Mouse (Mus musculus) kidney, embryonic 14.5 days (tissue): ENCODE measurements around the gene Lrrc3b. TPM values are rescaled to one million over a fixed set of nuclear protein-coding genes. Genes with fewer than 3 reads are reported as not detected.

Experiments used
- ATAC-seq: fragments of 200-750 bp; cut with Nextera tagmentation; 2 replicates; pipeline ENCODE4 v1.8.0; 2017; ENCODE audit warnings: moderate number of reproducible peaks, mild to moderate bottlenecking, moderate TSS enrichment, moderate library complexity; ENCODE audit not compliant: low FRiP score, low TSS enrichment
- H3K27ac ChIP-seq: fragments of 300-500 bp; sonication (generic); 2 replicates; pipeline ENCODE4 v1.5.1; 2014; ENCODE audit warnings: low read depth, mild to moderate bottlenecking, low read length, moderate library complexity, mixed read lengths
- H3K27me3 ChIP-seq: fragments of 300-500 bp; sonication (generic); 2 replicates; pipeline ENCODE4 v1.6.1; 2014; ENCODE audit warnings: mild to moderate bottlenecking, low read length; ENCODE audit not compliant: control insufficient read depth, insufficient read depth
- H3K36me3 ChIP-seq: fragments of 300-500 bp; sonication (generic); 2 replicates; pipeline ENCODE4 v1.6.1; 2014; ENCODE audit warnings: low read length, mixed read lengths; ENCODE audit not compliant: control insufficient read depth, insufficient read depth
- H3K4me1 ChIP-seq: fragments of 300-500 bp; sonication (generic); 2 replicates; pipeline ENCODE4 v1.6.1; 2014; ENCODE audit warnings: low read length, mixed read lengths; ENCODE audit not compliant: control insufficient read depth, insufficient read depth
- H3K4me2 ChIP-seq: fragments of 300-500 bp; sonication (generic); replicated peaks from 2 replicates; pipeline ENCODE4 v1.6.1; 2014; ENCODE audit warnings: low read depth, mild to moderate bottlenecking, low read length
- H3K4me3 ChIP-seq: fragments of 300-500 bp; sonication (generic); 2 replicates; pipeline ENCODE4 v1.5.1; 2014; ENCODE audit warnings: mild to moderate bottlenecking, low read length
- H3K9ac ChIP-seq: fragments of 300-500 bp; sonication (generic); 2 replicates; pipeline ENCODE4 v1.6.1; 2014; ENCODE audit warnings: low read depth, mild to moderate bottlenecking, low read length, moderate library complexity
- H3K9me3 ChIP-seq: fragments of 300-500 bp; sonication (generic); 2 replicates; pipeline ENCODE4 v1.6.1; 2016; ENCODE audit warnings: low read length; ENCODE audit not compliant: control insufficient read depth
- WGBS: fragments of 180-500 bp; shearing (Covaris S2); extraction: QIAGEN DNeasy Blood & Tissue Kit; methylation state at CpG from one replicate; pipeline ENCODE4 v1.1.7; 2014; 5-methylcytosine and 5-hydroxymethylcytosine counted together
- polyA plus RNA-seq: library from polyadenylated mRNA; unstranded; fragments of >200 nt; fragmentation: Nextera tagmentation; extraction: Ambion mirVana; gene quantifications from 2 replicates; pipeline ENCODE4 v1.2.1, GENCODE M21; 2014

Lrrc3b gene
- polyA plus RNA-seq, 1 experiment from 2014 or later, result 5.2 TPM

DNA sequence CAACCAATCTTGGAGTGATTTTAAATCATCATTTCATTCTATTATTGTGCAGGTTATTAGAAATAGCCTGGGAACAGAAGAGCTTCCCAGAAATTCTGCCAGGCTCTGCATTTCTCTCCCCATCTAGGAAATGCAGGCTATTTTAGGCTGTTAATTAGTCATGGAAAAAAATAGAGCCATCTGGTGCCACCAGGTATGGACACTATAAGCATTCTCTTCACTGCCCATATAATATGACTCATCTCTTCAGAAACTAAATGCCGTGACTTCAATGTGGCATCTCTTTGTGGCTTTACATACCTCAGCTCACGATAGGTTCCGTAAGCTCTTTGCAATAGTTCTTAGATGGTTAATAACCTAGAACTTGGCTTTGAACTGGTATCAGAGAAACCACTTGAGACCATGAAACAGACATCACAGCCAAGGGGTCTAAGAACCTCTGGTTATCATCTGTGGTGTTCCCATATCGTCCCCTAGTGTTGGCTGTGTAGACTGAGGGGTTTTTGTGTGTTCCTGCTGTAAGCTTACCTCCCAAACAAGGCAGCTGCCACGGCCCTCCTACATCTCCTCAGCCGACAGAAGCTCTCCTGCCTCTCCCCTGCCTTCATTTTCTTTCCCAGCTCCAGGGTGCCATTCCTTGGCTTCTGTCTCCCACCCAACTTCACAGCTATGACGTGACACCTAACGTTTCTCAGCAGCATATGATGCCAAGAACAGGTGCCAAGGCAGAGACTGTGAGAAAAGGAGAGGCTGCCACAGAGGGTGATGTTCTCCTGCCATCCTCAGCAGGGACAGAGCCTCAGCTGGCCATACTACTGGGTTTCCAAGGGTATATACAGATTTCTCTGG lies 27.9 kb downstream of the Lrrc3b start:
- no peaks in the 10 kb centered on the region for H3K36me3 ChIP-seq
- H3K9ac ChIP-seq, result no peak overlapping the region
- H3K27ac ChIP-seq, result no peak overlapping the region
- no peaks in the 10 kb centered on the region for H3K4me1 ChIP-seq
- ATAC-seq, result no peak
- H3K9me3 ChIP-seq, result no peaks in the 10 kb centered on the region
- H3K4me2 ChIP-seq, result no peak overlapping the region
- H3K4me3 ChIP-seq, result no peak overlapping the region
- 81% methylated on average over 8 of the region's 8 CpGs for WGBS
- H3K27me3 ChIP-seq, result no peaks in the 10 kb centered on the region

DNA sequence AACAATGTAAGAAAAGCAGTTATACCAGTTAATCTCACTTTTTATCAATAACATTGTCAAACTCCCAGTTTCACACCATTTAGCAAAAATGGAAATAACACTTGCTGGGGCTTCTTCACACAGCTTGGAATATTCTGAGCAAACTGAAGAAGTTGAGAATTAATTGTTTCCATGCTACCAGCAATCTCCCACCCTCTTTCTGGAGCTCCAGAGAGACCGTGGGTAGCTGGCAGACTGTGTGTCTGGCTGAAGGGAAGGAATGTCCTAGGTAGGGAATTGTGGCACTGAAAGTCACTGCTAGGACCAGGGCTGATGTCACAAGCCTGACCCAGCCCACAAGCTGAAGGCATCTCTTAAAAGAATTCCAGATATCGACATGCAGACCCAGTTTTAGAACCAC lies 53.3 kb downstream of the Lrrc3b start:
- Histone ChIP-seq H3K4me2 (no peak overlapping the region), H3K9me3 (no peaks in the 10 kb centered on the region), H3K27me3 (no peaks in the 10 kb centered on the region), H3K9ac (no peak overlapping the region), H3K4me1 (no peaks in the 10 kb centered on the region), H3K4me3 (no peak overlapping the region), H3K36me3 (no peaks in the 10 kb centered on the region), H3K27ac (no peak overlapping the region)
- 89% methylated on average over 2 of the region's 2 CpGs for WGBS
- ATAC-seq, result no peak

DNA sequence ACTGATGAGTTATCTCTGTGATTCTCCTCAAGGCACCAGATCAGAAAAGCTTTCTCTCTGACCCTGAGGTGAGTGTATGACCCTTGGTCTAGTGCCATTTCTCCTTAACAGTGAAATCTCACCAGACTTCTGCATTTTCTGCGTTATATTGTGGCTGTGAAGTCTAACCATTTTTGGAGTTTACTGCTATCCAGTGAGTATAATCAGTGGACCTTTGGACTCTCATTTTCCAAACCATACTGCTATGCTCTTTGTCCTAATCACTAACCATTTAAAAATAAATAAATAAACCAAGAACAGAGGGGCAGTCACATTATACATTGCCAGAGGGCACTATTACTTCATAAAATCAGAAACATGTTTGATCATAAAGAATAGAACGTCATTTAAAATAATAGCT lies 53.8 kb downstream of the Lrrc3b start:
- Histone ChIP-seq H3K9ac (no peak overlapping the region), H3K4me3 (no peak overlapping the region), H3K36me3 (no peaks in the 10 kb centered on the region), H3K9me3 (no peaks in the 10 kb centered on the region), H3K27ac (no peak overlapping the region), H3K27me3 (no peaks in the 10 kb centered on the region), H3K4me2 (no peak overlapping the region), H3K4me1 (no peaks in the 10 kb centered on the region)
- WGBS, result 65% methylated on average over 2 of the region's 2 CpGs
- no peak for ATAC-seq

DNA sequence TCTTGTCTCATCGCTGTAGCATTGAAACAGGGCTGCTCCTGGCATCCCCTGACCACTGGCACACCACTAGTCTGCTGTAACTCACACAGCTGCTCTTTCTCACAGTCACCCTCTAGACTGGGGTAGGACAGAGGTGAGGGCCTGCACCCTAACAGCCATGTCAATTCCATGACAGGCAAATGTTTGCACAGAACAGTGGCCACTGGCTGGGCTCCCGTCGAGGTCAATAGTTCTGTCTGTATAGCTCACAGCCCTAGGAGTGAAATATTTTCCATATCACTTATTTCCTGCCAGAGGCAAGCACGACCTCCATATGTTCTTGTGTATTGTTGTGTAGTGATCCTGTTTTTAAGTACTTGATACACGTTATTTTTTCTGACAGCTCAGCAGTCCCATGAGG lies 54.3 kb downstream of the Lrrc3b start:
- H3K9ac ChIP-seq, result no peak overlapping the region
- WGBS, result 52% methylated on average over 5 of the region's 5 CpGs
- H3K36me3 ChIP-seq, result no peaks in the 10 kb centered on the region
- no peak overlapping the region for H3K27ac ChIP-seq
- H3K4me2 ChIP-seq, result no peak overlapping the region
- no peak overlapping the region for H3K4me3 ChIP-seq
- no peaks in the 10 kb centered on the region for H3K4me1 ChIP-seq
- no peaks in the 10 kb centered on the region for H3K9me3 ChIP-seq
- no peak for ATAC-seq
- no peaks in the 10 kb centered on the region for H3K27me3 ChIP-seq

DNA sequence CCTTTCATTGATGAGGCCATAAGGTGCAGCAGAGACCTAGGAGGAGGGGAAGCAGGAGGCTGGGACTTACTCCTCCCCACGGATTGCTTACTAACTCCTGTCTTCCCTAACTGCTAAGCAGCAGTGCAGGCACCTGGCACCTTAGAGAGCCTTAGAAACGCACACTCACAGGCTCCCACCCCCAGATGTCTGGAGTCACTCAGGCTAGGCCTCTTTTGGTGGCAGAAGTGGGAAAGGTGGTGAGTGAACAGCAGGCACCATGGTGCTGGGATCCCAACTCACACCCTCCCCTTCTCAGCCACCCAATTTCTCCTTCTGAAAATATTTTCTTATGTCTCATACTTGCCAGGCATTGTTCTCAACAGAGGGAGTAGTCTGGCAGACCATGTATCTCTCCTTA lies 55.7 kb downstream of the Lrrc3b start:
- Histone ChIP-seq H3K9me3 (no peaks in the 10 kb centered on the region), H3K4me2 (no peak overlapping the region), H3K27me3 (no peaks in the 10 kb centered on the region), H3K36me3 (no peaks in the 10 kb centered on the region), H3K4me3 (no peak overlapping the region), H3K9ac (no peak overlapping the region), H3K4me1 (no peaks in the 10 kb centered on the region), H3K27ac (no peak overlapping the region)
- 31% methylated on average over 2 of the region's 2 CpGs for WGBS
- no peak for ATAC-seq

DNA sequence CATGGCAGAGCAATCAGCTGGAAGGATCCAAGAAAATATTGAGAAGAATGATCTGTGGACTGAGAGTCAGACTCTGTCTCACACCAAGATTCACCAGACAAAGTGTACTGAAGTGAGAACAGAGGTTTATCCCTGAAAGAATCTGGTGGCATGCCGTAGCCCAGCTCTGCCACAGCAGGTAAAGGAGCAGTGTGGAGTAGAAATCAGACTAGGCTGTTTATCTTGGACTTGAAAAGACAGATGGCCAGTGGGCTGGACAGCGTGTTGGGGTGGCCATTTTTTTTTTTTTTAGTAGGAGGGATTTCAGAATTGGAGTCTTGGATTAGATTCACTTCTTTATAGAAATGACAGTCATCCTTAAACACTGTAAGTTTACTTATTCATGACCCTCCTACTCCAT lies 61.4 kb downstream of the Lrrc3b start:
- ATAC-seq, result no peak
- Histone ChIP-seq H3K27ac (no peak overlapping the region), H3K9me3 (no peaks in the 10 kb centered on the region), H3K4me2 (no peak overlapping the region), H3K4me1 (no peaks in the 10 kb centered on the region), H3K9ac (no peak overlapping the region), H3K27me3 (no peaks in the 10 kb centered on the region), H3K36me3 (no peaks in the 10 kb centered on the region), H3K4me3 (no peak overlapping the region)
- WGBS, result 67% methylated on average over 2 of the region's 2 CpGs

DNA sequence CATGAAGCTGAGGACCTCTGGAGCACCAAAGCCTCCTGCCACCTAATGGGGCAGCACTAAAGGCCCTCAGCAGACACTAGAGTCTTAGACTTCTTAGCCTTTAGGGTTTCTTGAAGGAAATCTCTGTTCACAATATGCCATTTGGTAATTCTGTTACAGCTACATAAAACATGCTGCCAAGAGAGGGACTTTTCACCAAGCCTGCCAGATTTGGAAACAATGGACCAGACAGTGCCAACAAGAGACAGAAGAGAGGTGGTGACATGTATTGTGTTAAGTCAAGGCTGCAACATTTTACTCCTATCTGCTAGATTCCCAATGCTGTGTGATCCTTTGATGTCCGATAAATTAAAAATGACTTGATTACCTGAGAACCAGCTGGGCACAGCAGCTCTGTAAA lies 62.0 kb downstream of the Lrrc3b start:
- ATAC-seq, result no peak
- no peaks in the 10 kb centered on the region for H3K36me3 ChIP-seq
- no peak overlapping the region for H3K4me2 ChIP-seq
- no peaks in the 10 kb centered on the region for H3K27me3 ChIP-seq
- no peaks in the 10 kb centered on the region for H3K9me3 ChIP-seq
- 93% methylated on average over 1 of the region's 1 CpGs for WGBS
- no peak overlapping the region for H3K4me3 ChIP-seq
- H3K4me1 ChIP-seq, result no peaks in the 10 kb centered on the region
- H3K9ac ChIP-seq, result no peak overlapping the region
- H3K27ac ChIP-seq, result no peak overlapping the region

DNA sequence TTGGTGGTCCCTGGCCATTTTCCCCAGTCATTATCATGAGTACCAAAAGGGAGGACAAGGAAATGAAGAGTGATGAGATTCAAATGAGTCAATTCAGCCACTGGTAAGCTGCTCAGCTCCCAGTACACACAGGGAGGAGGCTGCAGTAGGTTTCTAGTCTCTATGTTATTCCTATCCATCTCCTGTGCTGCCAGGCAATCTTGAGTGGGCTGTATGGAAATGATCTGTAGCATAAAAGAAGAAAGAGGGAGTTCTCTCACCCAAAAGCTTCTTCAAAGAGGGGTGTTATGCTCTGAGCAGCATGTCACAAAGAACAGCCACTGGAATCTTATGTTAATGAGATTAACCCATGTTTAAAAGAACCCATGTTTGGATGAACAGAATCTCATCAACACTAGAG lies 64.5 kb downstream of the Lrrc3b start:
- no peak overlapping the region for H3K9ac ChIP-seq
- no peaks in the 10 kb centered on the region for H3K27me3 ChIP-seq
- no peaks in the 10 kb centered on the region for H3K4me1 ChIP-seq
- H3K9me3 ChIP-seq, result no peaks in the 10 kb centered on the region
- H3K4me2 ChIP-seq, result no peak overlapping the region
- no peaks in the 10 kb centered on the region for H3K36me3 ChIP-seq
- no peak overlapping the region for H3K27ac ChIP-seq
- H3K4me3 ChIP-seq, result no peak overlapping the region
- ATAC-seq, result no peak

DNA sequence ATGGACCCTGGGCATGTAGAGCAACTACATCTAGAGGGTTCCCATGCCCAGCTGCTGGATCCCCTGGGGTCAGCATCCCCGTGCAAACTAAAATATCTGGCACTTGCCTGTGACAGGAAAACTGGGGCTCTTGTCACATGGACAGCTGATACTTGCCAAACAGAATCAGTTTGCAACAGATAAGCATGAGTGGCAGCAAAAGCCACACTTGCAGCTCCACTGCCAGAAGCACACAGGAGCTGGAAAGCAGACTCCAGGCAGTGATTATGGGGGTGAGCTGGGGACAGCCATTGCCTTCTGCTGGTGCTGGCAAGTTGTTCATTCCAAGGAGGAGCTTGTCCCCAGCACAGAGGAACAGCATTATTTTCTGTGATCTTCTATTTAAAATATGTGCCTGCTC lies 65.8 kb downstream of the Lrrc3b start:
- 86% methylated on average over 1 of the region's 1 CpGs for WGBS
- Histone ChIP-seq H3K27me3 (no peaks in the 10 kb centered on the region), H3K4me1 (no peaks in the 10 kb centered on the region), H3K9me3 (no peaks in the 10 kb centered on the region), H3K27ac (no peak overlapping the region), H3K9ac (no peak overlapping the region), H3K4me3 (no peak overlapping the region), H3K36me3 (no peaks in the 10 kb centered on the region), H3K4me2 (no peak overlapping the region)
- ATAC-seq, result no peak
